Mouse (Mus musculus) heart, embryonic 10.5 days (tissue): ENCODE measurements around the gene BC037034. TPM values are rescaled to one million over a fixed set of nuclear protein-coding genes. Genes with fewer than 3 reads are reported as not detected.
"Not testable (repeated sequence)": the region's sequence is repeated elsewhere in the genome, so short reads cannot be mapped to it uniquely, and the experiment has no call there.

Source experiments
- DNase-seq: peaks from one replicate; pipeline ENCODE4 v3.0.0-alpha.2; 2017; ENCODE audit warnings: low spot score
- H3K27ac ChIP-seq: fragments of 300-500 bp; sonication (generic); 2 replicates; pipeline ENCODE4 v1.5.1; 2016; ENCODE audit warnings: mild to moderate bottlenecking
- H3K27me3 ChIP-seq: fragments of 300-500 bp; sonication (generic); 2 replicates; pipeline ENCODE4 v1.6.1; 2016; ENCODE audit warnings: mild to moderate bottlenecking; ENCODE audit not compliant: poor library complexity, insufficient read depth, severe bottlenecking
- H3K36me3 ChIP-seq: fragments of 300-500 bp; sonication (generic); 2 replicates; pipeline ENCODE4 v1.6.1; 2016; ENCODE audit warnings: mild to moderate bottlenecking, moderate library complexity
- H3K4me1 ChIP-seq: fragments of 300-500 bp; sonication (generic); 2 replicates; pipeline ENCODE4 v1.6.1; 2016; ENCODE audit warnings: mild to moderate bottlenecking
- H3K4me3 ChIP-seq: fragments of 300-500 bp; sonication (generic); 2 replicates; pipeline ENCODE4 v1.5.1; 2016; ENCODE audit warnings: mild to moderate bottlenecking, moderate library complexity
- H3K9me3 ChIP-seq: fragments of 300-500 bp; sonication (generic); 2 replicates; pipeline ENCODE4 v1.6.1; 2016; ENCODE audit warnings: mild to moderate bottlenecking, moderate library complexity
- WGBS: fragments of 180-500 bp; shearing (Covaris S2); methylation state at CpG from one replicate; pipeline ENCODE4 v1.1.7; 2016; 5-methylcytosine and 5-hydroxymethylcytosine counted together
- polyA plus RNA-seq: library from polyadenylated mRNA; unstranded; fragments of >200 nt; fragmentation: Nextera tagmentation; extraction: Ambion mirVana; gene quantifications from 2 replicates; pipeline ENCODE4 v1.2.1, GENCODE M21; 2016

The BC037034 gene
- polyA plus RNA-seq, 1 experiment from 2014 or later = 8.7 TPM

- H3K36me3 ChIP-seq = no peaks in the 10 kb centered on the region
- no peak for DNase-seq
- WGBS = 49% methylated on average over 2 of the region's 2 CpGs
Measured at GRCm38 (mm10) chr5:138227367-138227766, 36.5 kb downstream of the BC037034 start.

GRCm38 (mm10) chr5:138226491-138226890 is 37.3 kb downstream of the BC037034 start:
- Histone ChIP-seq H3K36me3 (no peaks in the 10 kb centered on the region), H3K9me3 (no peaks in the 10 kb centered on the region), H3K4me1 (no peaks in the 10 kb centered on the region), H3K4me3 (no peak overlapping the region), H3K27ac (no peak overlapping the region), H3K27me3 (no peaks in the 10 kb centered on the region)
- DNase-seq = no peak
- whole genome bisulfite sequencing = 74% methylated on average over 4 of the region's 4 CpGs

More at GRCm38 (mm10) chr5:138227367-138227766, 36.5 kb downstream of the BC037034 start:
- H3K4me1 ChIP-seq = no peaks in the 10 kb centered on the region
- no peaks in the 10 kb centered on the region for H3K27me3 ChIP-seq
- H3K9me3 ChIP-seq = no peaks in the 10 kb centered on the region
- no peak overlapping the region for H3K4me3 ChIP-seq
- H3K27ac ChIP-seq = no peak overlapping the region

GRCm38 (mm10) chr5:138225700-138226099 is 38.1 kb downstream of the BC037034 start, which contains the start of gene Nxpe5:
TSS of gene Nxpe5 (plus strand) at chr5:138225898.
- H3K4me1 ChIP-seq = no peaks in the 10 kb centered on the region

GRCm38 (mm10) chr5:138223287-138223686 is 40.5 kb downstream of the BC037034 start:
- Histone ChIP-seq H3K4me3 (no peak overlapping the region), H3K36me3 (no peaks in the 10 kb centered on the region), H3K4me1 (no peaks in the 10 kb centered on the region), H3K27me3 (no peaks in the 10 kb centered on the region), H3K27ac (no peak overlapping the region), H3K9me3 (no peaks in the 10 kb centered on the region)
- 56% methylated on average over 3 of the region's 3 CpGs for WGBS
- DNase-seq = no peak

More at GRCm38 (mm10) chr5:138225700-138226099, 38.1 kb downstream of the BC037034 start, which contains the start of gene Nxpe5:
- no peaks in the 10 kb centered on the region for H3K9me3 ChIP-seq
- H3K36me3 ChIP-seq = no peaks in the 10 kb centered on the region
- whole genome bisulfite sequencing = 51% methylated on average over 2 of the region's 2 CpGs
- no peak within 1 kb of the TSS for H3K4me3 ChIP-seq
- no peaks in the 10 kb centered on the region for H3K27me3 ChIP-seq
- no peak for DNase-seq
- H3K27ac ChIP-seq = no peak within 1 kb of the TSS

- Histone ChIP-seq H3K27ac (no peak overlapping the region), H3K9me3 (no peaks in the 10 kb centered on the region), H3K4me1 (no peaks in the 10 kb centered on the region), H3K4me3 (no peak overlapping the region), H3K27me3 (no peaks in the 10 kb centered on the region), H3K36me3 (no peaks in the 10 kb centered on the region)
- WGBS = 23% methylated on average over 4 of the region's 4 CpGs
- DNase-seq = peak; percentile 80
Measured at GRCm38 (mm10) chr5:138222111-138222510, 41.7 kb downstream of the BC037034 start.

GRCm38 (mm10) chr5:138219864-138220263 is 44.0 kb downstream of the BC037034 start:
- Histone ChIP-seq H3K9me3 (peaks cover 11% of the 10 kb centered on the region), H3K4me1 (no peaks in the 10 kb centered on the region), H3K4me3 (no peak overlapping the region), H3K27me3 (no peaks in the 10 kb centered on the region), H3K36me3 (no peaks in the 10 kb centered on the region), H3K27ac (no peak overlapping the region)
- no peak for DNase-seq
- WGBS = 65% methylated on average over 2 of the region's 2 CpGs

- not testable (repeated sequence) for H3K27ac ChIP-seq, DNase-seq, H3K36me3 ChIP-seq, H3K4me3 ChIP-seq, H3K4me1 ChIP-seq, H3K27me3 ChIP-seq
- peaks cover 11% of the 10 kb centered on the region for H3K9me3 ChIP-seq
- 91% methylated on average over 13 of the region's 13 CpGs for WGBS
Measured at GRCm38 (mm10) chr5:138216632-138217031, 47.2 kb downstream of the BC037034 start.

Other genes with a start within 250 kb of the BC037034 start
- not detected in 2 replicates for gene Smok3a, start 242.8 kb downstream of the BC037034 start, polyA plus RNA-seq
- not detected in 2 replicates for gene Smok3b, start 242.6 kb downstream of the BC037034 start, polyA plus RNA-seq
- not detected in 2 replicates for gene Smok3c, start 210.8 kb downstream of the BC037034 start, polyA plus RNA-seq
- 15.6 and 15.8 TPM in 2 replicates for gene Zkscan1, start 178.9 kb downstream of the BC037034 start, polyA plus RNA-seq
- 50.0 and 65.1 TPM in 2 replicates for gene Zscan21, start 147.1 kb downstream of the BC037034 start, polyA plus RNA-seq
- 10.3 and 18.8 TPM in 2 replicates for gene Zfp113, start 108.3 kb downstream of the BC037034 start, polyA plus RNA-seq
- gene Cops6, start 103.0 kb downstream of the BC037034 start, polyA plus RNA-seq = 366 and 394 TPM in 2 replicates
- gene Ap4m1, start 92.0 kb downstream of the BC037034 start, polyA plus RNA-seq = 13.4 and 15.0 TPM in 2 replicates
- gene Mcm7, start 91.6 kb downstream of the BC037034 start, polyA plus RNA-seq = 189 and 225 TPM in 2 replicates
- gene Taf6, start 76.6 kb downstream of the BC037034 start, polyA plus RNA-seq = 89.3 and 113 TPM in 2 replicates
- gene Cnpy4, start 76.5 kb downstream of the BC037034 start, polyA plus RNA-seq = 31.6 and 46.9 TPM in 2 replicates
- gene Mblac1, start 69.7 kb downstream of the BC037034 start, polyA plus RNA-seq = 5.6 and 6.6 TPM in 2 replicates
- not detected in 2 replicates for gene Nxpe5, start 38.1 kb downstream of the BC037034 start, polyA plus RNA-seq
- 69.9 and 77.7 TPM in 2 replicates for gene Lamtor4, start 8.6 kb downstream of the BC037034 start, polyA plus RNA-seq
- gene Gal3st4, start 8.8 kb upstream of the BC037034 start, polyA plus RNA-seq = 1.4 and 1.6 TPM in 2 replicates
- gene Gm43720, start 15.9 kb upstream of the BC037034 start, polyA plus RNA-seq = 0.07 and 0.16 TPM in 2 replicates
- gene Gpc2, start 16.0 kb upstream of the BC037034 start, polyA plus RNA-seq = 11.1 and 18.0 TPM in 2 replicates
- gene Stag3, start 16.2 kb upstream of the BC037034 start, polyA plus RNA-seq = 4.1 and 4.2 TPM in 2 replicates
- not detected in 2 replicates for gene Pvrig, start 77.9 kb upstream of the BC037034 start, polyA plus RNA-seq
- 22.1 and 25.9 TPM in 2 replicates for gene Zfp157, start 177.4 kb upstream of the BC037034 start, polyA plus RNA-seq